Mouse (Mus musculus): ENCODE measurements around the gene Ephb2.

Ephb2 gene

DNA sequence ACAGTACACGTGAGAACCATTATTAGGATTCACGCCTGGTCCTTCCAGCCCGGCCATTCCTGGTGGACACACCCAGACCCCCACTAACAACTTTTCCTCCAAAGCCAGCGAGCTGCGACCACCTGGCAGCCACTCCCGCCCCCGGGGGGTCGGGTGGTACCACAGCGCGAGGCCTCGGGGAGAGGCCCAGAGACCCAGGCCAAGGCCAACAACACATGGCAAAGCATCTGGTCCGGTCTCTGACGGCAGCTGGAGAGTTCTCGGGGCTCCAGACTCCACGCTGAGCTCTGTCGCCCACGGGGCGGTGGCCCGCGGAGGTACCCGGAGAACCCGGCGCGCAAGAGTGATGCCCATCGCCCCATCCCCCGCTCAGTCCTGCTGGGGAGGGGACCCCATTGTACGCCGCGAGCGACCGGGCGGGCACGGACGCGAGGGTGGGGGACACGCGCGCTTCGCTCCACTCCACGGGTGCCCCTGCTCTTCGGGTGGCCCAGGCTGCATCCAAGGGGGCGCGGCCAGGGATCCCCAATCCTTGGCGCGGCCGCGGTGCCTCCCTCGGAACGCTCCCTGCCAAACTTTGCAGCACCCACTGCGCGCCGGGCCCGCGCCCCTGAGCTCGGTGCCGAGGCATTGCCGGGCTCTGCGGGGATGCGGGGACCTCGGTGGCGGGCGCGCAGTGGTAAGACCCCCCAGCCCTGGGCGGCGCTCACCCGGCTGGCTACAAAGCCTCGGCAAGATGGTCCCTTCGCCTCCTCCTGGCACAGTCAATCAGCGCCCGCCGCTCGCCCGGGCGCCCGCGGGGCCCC, 770 bp downstream of the Ephb2 start:
- DNase-seq: no peak

DNA sequence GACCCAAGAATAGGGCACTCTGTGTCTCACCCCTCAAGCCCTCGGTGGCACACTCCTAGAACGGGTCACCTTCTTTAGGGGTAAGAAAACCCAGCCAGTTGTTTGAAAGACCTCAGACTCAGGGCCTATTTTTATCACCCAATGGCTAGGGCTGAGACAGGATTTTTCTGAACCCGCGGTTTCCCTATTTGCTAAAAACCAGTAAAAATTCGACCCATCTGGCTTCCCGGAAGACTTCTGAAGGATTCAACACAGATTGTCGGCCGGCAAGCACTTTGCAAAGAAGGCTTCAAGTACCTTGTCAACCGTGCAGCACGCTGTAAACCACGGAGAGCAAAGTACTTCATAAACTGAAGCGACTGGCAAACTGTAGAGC, 1.4 kb downstream of the Ephb2 start:
- DNase-seq: no peak

DNA sequence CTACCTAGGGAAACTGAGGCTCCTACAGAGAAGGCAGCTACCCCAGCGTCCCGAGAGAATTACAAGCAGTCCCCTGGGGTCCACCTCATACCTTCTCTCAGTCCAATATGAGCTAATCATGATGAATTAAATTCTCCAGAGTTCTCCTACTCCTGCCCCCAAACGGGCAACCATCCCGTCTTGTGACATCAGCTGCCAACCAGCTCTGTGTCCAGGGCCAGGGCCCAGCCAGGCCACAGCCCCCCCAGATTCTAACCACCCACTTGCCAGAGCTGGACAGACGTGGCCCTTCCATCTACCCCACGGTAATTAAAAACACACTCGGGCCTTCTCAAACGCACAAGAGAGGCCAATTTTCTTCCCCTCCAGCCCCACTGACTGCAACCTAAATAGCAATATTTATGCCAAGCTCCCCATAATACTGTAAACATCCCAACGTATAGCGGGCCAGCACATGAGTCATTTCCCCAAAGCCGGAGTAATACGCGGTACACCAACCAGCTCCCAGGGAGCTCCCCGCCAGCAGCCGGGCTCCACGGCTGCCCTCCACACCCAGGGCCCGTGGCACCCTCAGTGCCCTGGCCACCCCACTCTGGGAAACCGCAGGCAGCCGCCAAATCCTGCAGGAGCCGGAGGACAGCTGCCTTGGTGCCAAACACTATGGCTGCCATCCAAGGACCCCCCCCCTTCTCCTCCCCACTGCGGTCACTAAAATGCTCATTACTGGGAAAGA, 2.0 kb downstream of the Ephb2 start:
- no peak for DNase-seq

DNA sequence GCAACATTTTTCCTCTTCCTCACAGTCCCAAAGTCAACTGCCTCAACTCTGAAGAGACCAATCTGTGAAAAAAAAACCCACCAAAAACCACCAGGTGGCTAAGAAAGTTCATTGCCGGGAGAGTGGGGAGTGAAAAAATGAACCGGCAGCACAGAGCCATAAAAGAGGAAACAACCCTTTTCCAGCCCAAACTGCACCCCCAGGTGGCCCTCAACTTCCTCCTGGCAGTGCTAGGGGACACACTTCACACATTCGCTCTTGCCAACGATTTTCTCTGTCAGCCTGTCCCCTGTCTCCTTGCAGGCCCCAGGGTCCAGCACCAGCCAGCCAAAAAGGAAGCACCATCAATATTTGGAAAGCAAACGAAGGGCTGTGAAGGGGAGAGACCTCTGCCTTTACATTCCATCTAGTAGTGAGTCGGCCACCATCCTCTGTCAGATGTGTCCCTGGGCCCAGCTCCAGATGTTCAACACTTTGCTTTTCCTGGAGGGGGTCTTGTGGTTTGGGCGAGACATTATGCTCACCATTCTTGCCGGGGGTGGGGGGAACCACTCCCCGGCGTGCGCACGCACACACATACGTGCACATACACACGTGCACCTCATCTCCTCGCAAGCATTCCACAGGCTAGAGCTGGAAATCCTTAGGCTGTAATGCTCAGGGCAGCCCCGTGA, 3.1 kb downstream of the Ephb2 start:
- no peak for DNase-seq

DNA sequence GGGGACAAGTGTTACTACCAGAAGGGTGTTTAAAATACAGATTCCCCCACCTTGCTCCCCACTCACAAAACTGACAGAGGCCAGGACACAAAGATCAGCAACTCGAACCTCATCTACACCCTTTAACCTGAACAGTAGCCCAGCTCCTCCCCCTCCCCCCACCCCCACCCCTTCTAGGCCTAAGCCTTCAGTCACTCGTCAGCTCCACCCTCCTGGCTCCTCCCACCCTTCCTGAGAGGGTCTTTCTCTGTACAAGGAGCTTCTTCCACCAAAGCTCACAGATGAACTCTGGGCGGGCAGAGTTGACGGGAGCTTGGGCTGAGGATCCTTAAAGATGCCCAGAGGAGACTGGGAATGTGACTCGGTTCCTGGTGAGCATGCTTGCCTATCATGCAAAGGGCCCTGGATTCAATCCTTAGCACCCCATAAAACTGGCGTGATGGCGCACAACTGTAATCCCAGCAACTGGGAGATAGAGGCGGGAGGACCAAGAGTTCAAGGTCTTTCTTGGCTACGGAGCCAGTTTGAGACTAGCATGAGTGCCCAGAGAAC, 5.4 kb downstream of the Ephb2 start:
- DNase-seq: no peak

DNA sequence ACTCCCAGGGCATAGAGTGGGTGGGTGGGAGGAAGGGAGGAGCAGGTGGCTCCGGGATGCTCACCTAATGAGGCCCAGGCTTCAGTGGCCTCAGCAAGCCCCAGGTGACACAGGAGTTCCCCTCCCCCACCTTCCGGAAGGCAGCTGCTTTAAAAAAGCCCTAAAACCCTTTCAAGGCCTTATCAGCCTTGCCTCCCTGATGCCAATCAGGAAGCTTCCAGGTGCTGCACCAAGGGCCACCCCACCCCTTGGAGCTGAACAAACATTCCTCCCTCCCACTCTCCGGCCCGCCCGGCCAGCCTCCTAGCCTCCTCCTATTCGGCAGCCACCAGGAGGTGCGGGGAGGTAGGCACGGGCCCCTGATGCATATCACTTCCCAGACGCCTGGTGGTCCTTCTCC, 6.0 kb downstream of the Ephb2 start:
- no peak for DNase-seq

DNA sequence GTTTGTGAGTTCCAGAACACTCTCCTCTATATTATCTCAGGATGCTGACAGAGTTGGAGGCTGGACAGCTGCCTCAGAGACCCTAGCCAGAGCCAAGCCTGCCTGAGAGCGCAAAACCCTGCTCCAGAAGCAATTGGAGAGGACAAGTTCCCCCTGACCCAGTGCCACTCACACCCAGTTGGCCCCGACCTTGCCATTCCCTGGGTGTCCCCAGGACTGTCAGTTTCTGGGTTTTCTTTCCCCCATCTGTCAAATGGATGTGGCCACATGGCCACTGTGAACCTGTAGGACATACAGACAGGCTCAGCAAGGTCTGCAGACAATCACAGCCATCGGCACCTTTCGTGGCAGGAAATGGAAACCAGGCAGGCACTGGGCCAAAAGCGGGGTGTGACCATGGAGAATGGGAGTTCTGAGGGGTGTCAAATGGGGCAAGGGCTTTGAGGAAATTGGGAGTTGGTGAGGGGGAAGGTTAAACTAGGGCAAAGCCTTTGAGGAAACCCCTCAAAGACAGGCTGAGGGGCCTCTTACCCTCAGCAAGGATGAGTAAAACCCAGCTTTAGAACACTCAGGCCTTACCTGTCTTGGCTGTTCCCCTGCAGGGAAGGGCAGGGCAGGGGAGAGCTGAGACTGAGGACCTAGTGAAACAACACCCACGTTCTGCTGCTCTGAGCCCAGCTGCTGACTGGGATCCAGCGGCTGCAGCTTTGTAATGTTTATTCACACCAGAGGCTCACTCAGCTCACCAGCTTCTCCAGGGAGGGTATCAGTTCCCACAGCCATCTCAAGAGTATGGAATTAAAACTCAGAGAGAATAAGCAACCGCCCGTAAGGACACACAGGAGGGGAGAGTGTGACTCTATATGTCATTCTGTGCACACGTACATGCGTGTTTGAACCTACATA, 6.9 kb downstream of the Ephb2 start:
- no peak for DNase-seq

DNA sequence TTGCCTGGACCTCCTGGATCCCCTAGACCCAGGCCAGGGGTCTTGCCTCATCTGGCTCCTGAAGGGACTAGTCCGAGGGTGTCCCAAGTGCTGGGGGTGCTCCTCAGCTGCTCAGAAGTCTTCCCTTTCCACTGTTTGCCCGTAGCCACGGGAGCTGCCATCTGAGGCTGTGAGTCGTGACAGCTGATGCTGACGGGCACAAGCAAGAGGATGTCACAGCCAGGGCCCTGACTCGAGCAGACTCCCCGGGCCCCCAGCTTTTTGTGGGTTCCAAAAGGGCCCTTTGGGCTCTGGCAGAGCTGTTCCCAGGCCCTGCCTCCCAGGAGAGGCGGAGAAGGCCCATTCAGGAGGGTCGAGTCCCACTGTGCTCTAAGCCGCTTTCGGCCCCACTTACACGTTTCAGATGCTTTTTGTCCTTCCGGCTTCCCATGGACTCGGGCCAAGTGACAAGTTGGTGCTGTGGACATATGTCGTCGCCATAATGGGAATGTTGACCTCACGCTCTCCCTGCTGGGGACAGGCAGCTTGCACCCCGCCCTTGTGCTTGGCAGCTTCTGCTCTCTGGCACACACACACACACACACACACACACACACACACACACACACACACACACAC, 10.7 kb downstream of the Ephb2 start:
- no peak for DNase-seq

DNA sequence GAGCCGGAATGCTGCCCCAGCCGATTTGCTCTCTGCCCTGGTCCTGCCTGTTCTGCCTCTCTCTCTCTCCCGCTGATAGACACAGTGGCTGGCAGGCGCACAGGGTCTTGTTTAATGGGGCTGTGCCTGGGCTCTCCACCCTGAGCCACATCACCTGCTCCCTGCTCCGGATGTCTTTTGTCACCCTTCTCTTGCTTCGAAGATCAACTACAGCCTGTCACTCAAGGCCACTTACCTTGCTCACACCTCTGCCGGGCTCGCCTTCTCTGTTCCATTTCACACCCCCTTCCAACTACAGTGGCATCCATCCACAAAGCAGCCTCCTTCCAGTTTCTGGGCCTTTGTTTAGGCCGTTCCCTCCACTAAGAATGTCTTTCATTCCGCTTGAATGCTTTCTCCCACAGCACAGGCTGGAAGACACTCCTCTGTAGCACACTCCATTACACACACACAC, 15.7 kb downstream of the Ephb2 start:
- no peak for DNase-seq

DNA sequence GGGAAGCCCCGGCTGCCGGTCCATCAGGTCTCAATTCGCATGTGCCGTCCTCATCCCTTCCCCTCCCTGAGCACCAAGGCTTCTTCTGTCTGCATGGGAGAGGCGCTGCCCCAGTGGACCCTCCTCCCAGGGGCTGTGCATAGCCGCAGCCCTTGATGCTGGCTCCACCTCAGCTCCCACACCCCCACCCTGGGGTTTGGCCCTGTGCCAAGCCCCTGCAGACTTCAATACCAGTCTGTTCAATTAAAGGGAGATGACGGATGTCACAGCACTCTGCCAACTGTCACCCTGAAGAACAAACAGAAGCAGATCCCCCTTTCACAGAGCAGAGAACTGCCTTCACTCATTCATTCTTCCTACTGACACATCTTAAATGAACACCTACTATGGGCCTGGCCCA, 19.1 kb downstream of the Ephb2 start:
- no peak for DNase-seq

DNA sequence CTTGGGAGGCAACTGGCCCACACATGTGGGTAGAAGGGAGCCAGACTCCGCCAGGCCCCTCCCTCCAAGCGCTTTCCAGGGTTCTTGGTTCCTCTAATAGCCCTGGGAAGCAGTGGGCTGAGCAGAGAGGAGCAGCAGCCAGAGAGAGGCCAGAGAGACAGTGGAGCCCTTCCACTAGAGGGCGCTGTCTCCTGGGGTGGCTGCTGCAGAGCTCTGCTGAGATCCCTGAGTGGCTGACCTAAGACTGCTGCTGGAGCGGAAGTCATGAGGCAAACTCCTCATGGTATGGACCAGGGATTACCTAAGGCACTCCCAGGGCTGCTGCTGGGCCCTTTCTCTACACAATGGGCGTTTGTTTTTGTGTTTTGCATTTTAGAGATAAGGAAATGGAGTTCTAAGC, 20.4 kb downstream of the Ephb2 start:
- no peak for DNase-seq

DNA sequence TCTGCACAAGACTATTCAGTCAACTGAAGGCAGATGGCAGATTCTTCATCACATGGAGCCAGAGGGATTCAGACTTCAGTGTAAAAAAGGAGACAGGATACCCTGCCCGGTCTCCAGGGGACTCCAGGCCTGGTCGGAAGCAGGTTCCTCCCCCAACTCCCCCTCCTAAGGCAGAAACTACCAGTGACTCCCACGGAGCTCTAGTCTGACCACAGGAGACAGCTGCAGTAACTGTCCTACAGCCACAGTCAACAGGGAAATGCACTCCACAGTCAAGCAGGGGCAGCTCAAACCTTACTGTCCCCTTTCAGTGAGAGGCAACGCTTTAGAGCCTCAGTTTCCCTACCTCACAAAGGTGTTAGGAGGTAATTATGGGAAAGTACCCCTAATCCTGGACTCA, 23.2 kb downstream of the Ephb2 start:
- no peak for DNase-seq

DNA sequence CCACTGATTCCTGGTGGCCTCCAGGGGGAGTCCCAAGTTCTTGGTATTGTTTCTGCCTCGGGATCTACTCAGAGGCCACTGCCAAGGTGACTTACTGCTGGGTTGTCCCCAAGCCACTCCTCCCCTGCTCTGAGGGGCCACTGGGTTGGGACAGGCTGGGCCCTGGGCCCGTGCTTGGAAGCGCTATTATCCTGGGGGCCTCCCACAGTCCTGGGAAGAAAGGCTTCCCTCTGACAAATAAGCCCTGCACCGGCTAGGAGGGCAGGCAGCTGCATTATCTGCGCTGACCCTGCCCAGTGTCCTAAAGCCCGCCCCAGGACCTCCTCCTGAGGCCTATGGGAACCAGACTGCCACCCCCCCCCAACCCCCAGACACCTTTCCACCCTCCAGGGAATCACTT, 24.2 kb downstream of the Ephb2 start:
- DNase-seq: no peak

DNA sequence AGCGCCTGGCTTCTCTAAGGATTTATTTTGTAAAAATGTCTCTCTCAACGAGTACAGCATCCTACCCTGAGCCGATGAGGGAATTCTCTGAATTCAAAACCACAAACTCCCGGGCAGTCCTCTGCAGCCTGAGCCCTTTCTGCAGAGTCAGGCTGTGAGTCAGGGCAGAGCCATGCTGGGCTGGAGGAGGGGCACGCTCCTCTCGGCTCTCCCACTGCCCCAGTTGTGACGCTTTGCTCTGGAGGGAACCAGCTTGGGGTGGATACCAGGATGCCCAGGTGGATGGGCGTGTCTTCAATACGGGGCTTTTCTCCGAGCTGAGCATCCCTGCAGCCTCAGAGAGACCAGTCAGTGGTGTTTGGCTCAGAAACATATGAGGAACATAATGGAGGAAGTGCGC, 27.3 kb downstream of the Ephb2 start:
- no peak for DNase-seq

DNA sequence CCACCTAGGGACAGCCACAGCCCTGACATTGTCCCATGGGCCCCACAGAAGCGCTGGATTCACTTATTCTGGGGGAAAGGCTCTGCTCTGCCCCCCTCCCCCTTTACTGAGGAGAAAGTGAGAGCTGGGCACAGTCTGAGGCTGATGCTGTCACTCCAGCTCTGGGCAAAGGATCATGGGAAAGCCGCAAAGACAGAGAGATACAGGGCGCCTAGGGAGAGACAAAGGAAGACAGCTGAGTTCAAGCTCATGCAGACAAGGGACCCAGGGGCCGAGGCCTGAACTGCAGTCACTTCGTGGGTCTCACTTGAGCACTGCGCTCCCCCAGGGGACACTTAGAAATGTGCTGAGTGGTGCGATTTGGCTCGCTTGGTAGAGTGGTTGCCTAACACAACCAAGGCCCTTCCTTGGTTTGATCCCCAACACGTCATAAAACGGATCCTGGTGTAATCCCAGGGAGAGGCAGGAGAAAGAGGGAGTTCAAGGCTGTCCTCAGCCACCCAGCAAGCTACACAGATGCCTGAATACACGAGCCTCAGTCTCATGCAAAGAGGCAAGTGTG, 28.3 kb downstream of the Ephb2 start:
- DNase-seq: no peak

DNA sequence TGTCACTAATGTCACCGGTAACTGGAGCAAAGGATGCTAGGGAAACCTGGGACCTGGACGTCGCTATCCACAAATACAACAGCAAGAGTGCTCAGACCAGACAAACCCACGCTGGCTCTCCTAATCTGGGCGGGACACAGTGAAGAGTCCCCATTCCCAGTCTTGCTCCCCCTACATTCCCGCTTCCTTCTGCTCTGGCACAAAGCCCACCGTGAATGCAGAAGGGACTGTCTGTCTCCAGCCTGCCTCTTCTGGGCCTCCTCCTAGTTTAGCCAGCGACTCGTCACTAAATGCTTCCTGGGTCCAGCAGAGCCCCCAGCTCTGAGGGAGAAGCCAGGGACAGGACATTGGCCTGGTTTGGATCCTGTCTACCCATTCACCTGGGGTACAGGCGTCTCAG, 29.5 kb downstream of the Ephb2 start:
- DNase-seq: no peak

DNA sequence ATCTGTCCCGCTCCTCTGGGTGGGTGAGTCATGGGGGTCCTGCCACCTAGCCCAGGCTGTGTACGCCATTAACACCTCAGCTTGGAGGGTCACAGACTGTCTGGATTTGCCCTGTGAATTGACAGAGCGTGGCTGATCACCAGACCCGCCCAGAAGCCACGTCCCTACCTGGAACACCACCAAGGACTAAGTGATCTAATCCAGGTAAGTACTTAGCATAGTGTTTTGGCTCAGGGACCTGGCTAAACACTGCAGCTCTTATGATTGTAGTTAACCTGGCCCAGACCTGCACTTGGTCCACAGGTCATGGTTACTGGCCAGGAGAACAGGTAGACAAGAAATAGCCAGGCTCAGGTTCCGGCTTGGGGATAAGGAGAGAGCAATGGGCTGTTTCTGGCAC, 31.4 kb downstream of the Ephb2 start:
- DNase-seq: peak; percentile 62

DNA sequence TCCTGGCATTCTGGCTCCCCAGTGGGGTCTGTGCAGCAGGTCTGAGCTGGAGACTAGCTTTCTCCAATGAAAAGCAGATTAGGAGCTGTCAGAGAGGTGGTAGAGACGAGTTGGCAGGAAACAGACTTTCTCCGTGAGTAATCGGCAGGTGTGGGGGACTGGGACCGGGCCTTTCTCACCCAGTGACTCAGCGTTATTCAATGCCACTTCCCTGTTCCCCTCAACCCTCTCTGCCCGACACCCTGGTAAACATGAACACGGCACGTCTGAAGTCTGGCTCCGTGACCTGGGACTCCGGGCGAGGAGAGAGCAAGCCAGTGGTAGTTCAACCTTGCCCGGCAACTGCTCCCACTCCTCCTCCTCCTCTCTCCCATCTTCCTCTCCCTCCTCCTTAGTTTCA, 33.3 kb downstream of the Ephb2 start:
- peak; percentile 70 for DNase-seq

DNA sequence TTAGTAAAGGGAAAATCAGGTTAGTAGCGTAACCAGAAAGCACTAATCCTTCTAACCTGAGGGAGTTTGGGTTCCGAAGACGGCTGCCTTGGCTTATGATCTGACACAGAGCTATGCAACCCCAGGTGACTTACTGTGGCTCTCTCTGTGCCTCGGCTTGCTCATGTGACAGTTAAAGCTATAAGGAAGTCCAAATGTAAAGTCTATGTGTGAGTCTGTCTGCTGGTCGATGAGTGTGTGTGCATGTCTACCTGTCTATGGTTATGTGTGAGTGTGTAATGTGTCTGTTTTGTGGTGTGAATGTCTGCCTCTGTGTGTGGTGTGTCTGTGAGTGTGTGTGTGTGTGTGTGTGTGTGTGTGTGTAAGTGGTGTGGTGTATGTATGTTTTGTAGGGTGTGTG, 33.8 kb downstream of the Ephb2 start:
- DNase-seq: no peak

DNA sequence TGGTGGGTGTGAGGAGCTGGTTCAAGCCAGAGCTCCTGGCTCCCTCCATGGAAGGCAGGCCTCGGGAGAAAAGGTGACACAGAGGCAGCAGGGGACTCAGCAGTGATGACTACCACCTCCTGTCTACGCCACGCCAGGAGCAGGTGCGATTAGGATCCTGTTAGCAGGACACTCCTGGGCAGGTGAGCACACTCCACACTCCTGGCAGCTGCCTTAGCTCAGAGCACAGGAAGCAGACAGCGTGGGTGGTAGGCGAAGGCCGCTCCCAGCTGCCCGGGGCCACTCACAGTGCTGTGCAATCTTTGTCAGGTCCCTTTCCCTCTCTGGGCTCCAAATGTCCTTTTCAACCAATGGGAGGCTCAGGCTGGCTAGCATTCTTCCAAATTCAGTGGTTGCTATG, 34.3 kb downstream of the Ephb2 start:
- DNase-seq: no peak

DNA sequence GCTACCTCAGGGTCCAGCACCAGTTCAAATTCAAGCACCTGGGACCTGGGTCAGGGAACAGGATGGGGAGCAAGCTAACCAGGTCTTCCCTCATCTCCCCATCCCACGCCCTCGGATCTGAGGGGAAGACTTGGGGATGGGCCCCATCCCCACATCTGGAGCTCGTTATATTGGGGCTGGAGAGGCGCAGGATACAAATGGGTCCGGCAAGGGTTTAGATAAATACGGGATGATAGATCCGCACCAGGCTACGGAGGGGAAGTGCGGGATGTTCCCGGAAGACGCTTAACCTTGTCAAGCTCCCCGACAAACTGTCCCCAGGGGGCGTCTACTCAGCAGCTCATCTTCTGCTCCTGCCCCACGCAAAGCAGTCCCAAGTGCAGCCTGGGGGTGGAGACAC, 35.4 kb downstream of the Ephb2 start:
- DNase-seq: no peak

Data from kidney, adult 11 months (tissue).